Mouse (Mus musculus): Measurements from ENCODE around the gene Nrsn2. TPM values are rescaled to one million over a fixed set of nuclear protein-coding genes. Genes with fewer than 3 reads are reported as not detected.

Nrsn2 gene
- polyA plus RNA-seq, 2 experiments, result 2.5 to 3.6 TPM

DNA sequence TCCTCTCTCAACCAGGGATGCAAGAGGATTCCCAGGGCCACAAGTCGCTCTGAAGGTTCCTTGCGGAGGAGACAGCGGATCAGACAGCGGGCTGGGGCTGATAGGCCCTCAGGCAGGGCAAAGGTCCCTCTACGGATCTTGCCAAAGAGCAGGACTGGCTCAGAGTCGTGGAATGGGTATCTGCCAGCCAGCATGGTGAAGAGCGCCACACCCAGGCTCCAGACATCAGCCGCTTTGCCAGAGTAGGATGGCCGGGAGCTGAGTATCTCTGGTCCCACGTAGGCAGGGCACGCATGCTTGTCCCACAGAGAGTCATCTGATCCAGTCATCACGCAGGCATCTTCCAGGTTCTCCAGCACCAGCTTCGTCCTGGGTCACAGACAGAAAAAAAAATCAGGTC is 38.1 kb downstream of the Nrsn2 start:
- ATAC-seq (ENCODE audit: low FRiP score, low read depth) (no peak), DNase-seq (ENCODE audit: low spot score) (no peak)
- no peak for TF ChIP-seq POLR2A (IDR thresholded peaks at IDR 0.05; ENCODE audit: borderline replicate concordance, extremely low read depth, insufficient read depth, insufficient read length)
- WGBS, result 84% methylated on average over 13 of the region's 13 CpGs
- H3K4me1 ChIP-seq (ENCODE audit: control insufficient read depth, insufficient read depth, low read length), result no peaks in the 10 kb centered on the region
- H3K27ac ChIP-seq (replicated peaks; ENCODE audit: low read depth, low read length), result no peak overlapping the region
- no peaks in the 10 kb centered on the region for H3K36me3 ChIP-seq (ENCODE audit: control insufficient read depth, insufficient read depth, low read length)
- no peak overlapping the region for H3K4me2 ChIP-seq (replicated peaks; ENCODE audit: low read depth, low read length, severe bottlenecking)
- H3K27me3 ChIP-seq (ENCODE audit: control insufficient read depth, insufficient read depth, low read length), result no peaks in the 10 kb centered on the region
- no peak overlapping the region for H3K9ac ChIP-seq (ENCODE audit: low read depth, low read length, severe bottlenecking)
- H3K9me3 ChIP-seq (ENCODE audit: control insufficient read depth, low read length), result no peaks in the 10 kb centered on the region
- no peak overlapping the region for H3K4me3 ChIP-seq (replicated peaks; ENCODE audit: low read length)

DNA sequence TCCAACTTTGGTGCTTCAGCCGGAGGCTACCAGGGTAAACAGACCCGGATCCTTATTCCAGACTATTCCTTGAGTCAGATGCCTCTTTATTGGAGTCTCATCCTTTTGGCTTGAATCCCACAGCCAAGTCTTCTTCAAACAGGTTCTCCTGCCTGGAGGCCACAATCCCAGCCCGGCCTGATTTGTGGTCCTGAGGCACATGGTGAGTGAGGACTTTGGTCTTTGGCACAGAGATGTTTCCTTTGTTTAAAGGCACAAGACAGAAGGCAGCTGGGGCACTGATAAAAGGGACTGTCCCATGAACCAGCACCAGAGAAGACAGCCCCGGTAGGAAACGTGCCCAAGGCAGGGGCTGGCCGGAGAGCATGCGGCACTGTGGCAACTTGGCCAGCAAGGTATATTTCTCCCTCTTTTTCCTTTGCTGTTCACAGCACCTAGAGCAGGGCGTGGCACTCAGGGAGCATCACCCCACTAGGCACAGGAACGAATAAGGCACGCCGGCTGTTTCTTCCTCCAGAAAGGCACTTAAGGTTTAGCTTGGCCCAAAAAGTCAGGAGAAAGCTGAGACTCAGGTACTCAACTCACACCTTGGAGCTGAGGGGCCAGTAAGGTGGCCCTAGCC is 38.7 kb downstream of the Nrsn2 start:
- Histone ChIP-seq H3K4me1 (ENCODE audit: control insufficient read depth, insufficient read depth, low read length) (no peaks in the 10 kb centered on the region), H3K4me2 (replicated peaks; ENCODE audit: low read depth, low read length, severe bottlenecking) (no peak overlapping the region), H3K27me3 (ENCODE audit: control insufficient read depth, insufficient read depth, low read length) (no peaks in the 10 kb centered on the region), H3K9me3 (ENCODE audit: control insufficient read depth, low read length) (no peaks in the 10 kb centered on the region), H3K9ac (ENCODE audit: low read depth, low read length, severe bottlenecking) (no peak overlapping the region), H3K27ac (replicated peaks; ENCODE audit: low read depth, low read length) (no peak overlapping the region), H3K36me3 (ENCODE audit: control insufficient read depth, insufficient read depth, low read length) (no peaks in the 10 kb centered on the region), H3K4me3 (replicated peaks; ENCODE audit: low read length) (no peak overlapping the region)
- TF ChIP-seq POLR2A (IDR thresholded peaks at IDR 0.05; ENCODE audit: borderline replicate concordance, extremely low read depth, insufficient read depth, insufficient read length), result no peak
- 85% methylated on average over 11 of the region's 11 CpGs for WGBS
- DNase-seq (ENCODE audit: low spot score) (no peak), ATAC-seq (ENCODE audit: low FRiP score, low read depth) (no peak)

GRCm38 (mm10) chr2:152336856-152337255 is 39.6 kb downstream of the Nrsn2 start:
- Histone ChIP-seq H3K9me3 (ENCODE audit: control insufficient read depth, low read length) (no peaks in the 10 kb centered on the region), H3K27ac (replicated peaks; ENCODE audit: low read depth, low read length) (no peak overlapping the region), H3K9ac (ENCODE audit: low read depth, low read length, severe bottlenecking) (no peak overlapping the region), H3K4me2 (replicated peaks; ENCODE audit: low read depth, low read length, severe bottlenecking) (no peak overlapping the region), H3K4me3 (replicated peaks; ENCODE audit: low read length) (no peak overlapping the region), H3K27me3 (ENCODE audit: control insufficient read depth, insufficient read depth, low read length) (no peaks in the 10 kb centered on the region), H3K36me3 (ENCODE audit: control insufficient read depth, insufficient read depth, low read length) (no peaks in the 10 kb centered on the region), H3K4me1 (ENCODE audit: control insufficient read depth, insufficient read depth, low read length) (no peaks in the 10 kb centered on the region)
- ATAC-seq (ENCODE audit: low FRiP score, low read depth) (no peak), DNase-seq (ENCODE audit: low spot score) (no peak)
- 65% methylated on average over 1 of the region's 1 CpGs for WGBS
- no peak for TF ChIP-seq POLR2A (IDR thresholded peaks at IDR 0.05; ENCODE audit: borderline replicate concordance, extremely low read depth, insufficient read depth, insufficient read length)

GRCm38 (mm10) chr2:152335289-152335820 is 41.1 kb downstream of the Nrsn2 start:
- ATAC-seq (ENCODE audit: low FRiP score, low read depth) (no peak), DNase-seq (ENCODE audit: low spot score) (no peak)
- peaks cover 13% of the 10 kb centered on the region for H3K4me1 ChIP-seq (ENCODE audit: control insufficient read depth, insufficient read depth, low read length)
- no peak overlapping the region for H3K4me3 ChIP-seq (replicated peaks; ENCODE audit: low read length)
- TF ChIP-seq POLR2A (IDR thresholded peaks at IDR 0.05; ENCODE audit: borderline replicate concordance, extremely low read depth, insufficient read depth, insufficient read length), result no peak
- WGBS, result 64% methylated on average over 11 of the region's 11 CpGs
- no peak overlapping the region for H3K9ac ChIP-seq (ENCODE audit: low read depth, low read length, severe bottlenecking)
- H3K9me3 ChIP-seq (ENCODE audit: control insufficient read depth, low read length), result no peaks in the 10 kb centered on the region
- H3K27me3 ChIP-seq (ENCODE audit: control insufficient read depth, insufficient read depth, low read length), result no peaks in the 10 kb centered on the region
- H3K27ac ChIP-seq (replicated peaks; ENCODE audit: low read depth, low read length), result no peak overlapping the region
- H3K4me2 ChIP-seq (replicated peaks; ENCODE audit: low read depth, low read length, severe bottlenecking), result no peak overlapping the region
- H3K36me3 ChIP-seq (ENCODE audit: control insufficient read depth, insufficient read depth, low read length), result no peaks in the 10 kb centered on the region

- Histone ChIP-seq H3K36me3 (ENCODE audit: control insufficient read depth, insufficient read depth, low read length) (peaks cover 13% of the 10 kb centered on the region), H3K9me3 (ENCODE audit: control insufficient read depth, low read length) (no peaks in the 10 kb centered on the region), H3K4me2 (replicated peaks; ENCODE audit: low read depth, low read length, severe bottlenecking) (no peak overlapping the region), H3K9ac (ENCODE audit: low read depth, low read length, severe bottlenecking) (no peak overlapping the region), H3K4me1 (ENCODE audit: control insufficient read depth, insufficient read depth, low read length) (peaks cover 14% of the 10 kb centered on the region), H3K27ac (replicated peaks; ENCODE audit: low read depth, low read length) (no peak overlapping the region), H3K27me3 (ENCODE audit: control insufficient read depth, insufficient read depth, low read length) (no peaks in the 10 kb centered on the region), H3K4me3 (replicated peaks; ENCODE audit: low read length) (no peak overlapping the region)
- TF ChIP-seq POLR2A (IDR thresholded peaks at IDR 0.05; ENCODE audit: borderline replicate concordance, extremely low read depth, insufficient read depth, insufficient read length), result no peak
- 65% methylated on average over 4 of the region's 4 CpGs for WGBS
- DNase-seq (ENCODE audit: low spot score) (no peak), ATAC-seq (ENCODE audit: low FRiP score, low read depth) (no peak)
Observed at GRCm38 (mm10) chr2:152333345-152334006, 43.0 kb downstream of the Nrsn2 start.
